Mouse (Mus musculus): ENCODE measurements at regions not wholly inside any gene's neighbourhood (a gene's known extent, or its start where the extent isn't known, plus 50 kb on each side); places are given as distances from the start of the nearest gene placed in this dataset.
A peak's percentile ranks its signal among the peaks of the same experiment; 100 is the strongest.

DNA sequence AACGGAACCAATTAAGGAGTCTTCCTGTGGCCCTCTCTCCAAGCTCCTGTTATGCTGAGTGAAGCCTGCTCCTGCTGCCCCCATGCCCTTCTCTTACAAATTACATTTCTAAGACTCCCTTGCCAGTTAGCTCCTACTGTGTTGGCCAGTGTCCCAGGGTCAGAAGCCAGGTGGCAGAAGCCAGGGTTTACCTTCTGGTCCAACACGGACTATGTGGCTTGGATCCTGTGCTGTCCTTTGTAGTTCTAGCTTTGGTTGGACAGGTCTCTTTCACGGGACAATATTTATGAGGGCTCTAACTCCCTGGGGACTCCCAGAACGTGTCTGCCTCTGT is 134.3 kb downstream of the Nufip1 start:
- no peak for DNase-seq (ENCODE audit: low spot score)

- DNase-seq (ENCODE audit: low spot score): no peak
These were observed 137.0 kb downstream of the Nufip1 start for GRCm38 (mm10) chr14:76247664-76248063.

DNA sequence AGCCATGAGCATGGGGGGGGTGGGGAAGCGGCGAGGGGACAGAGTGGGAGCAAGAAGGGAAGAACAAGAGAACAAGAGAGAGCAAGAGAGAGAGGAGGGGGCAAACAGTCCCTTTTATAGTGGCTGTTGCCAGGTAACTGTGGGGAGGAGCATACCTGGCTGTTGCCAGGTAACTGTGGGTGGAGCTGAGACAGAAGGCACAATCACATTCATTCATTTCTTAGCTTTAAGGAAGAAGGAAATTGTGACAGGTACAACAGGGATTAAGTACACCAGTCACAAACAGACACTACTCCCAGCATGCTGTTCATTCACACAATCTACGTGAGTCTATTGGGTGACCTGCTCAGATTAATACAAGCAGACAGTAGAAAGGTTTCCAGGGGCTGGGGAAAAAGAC is 143.2 kb downstream of the Nufip1 start:
- no peak for DNase-seq (ENCODE audit: low spot score)

DNA sequence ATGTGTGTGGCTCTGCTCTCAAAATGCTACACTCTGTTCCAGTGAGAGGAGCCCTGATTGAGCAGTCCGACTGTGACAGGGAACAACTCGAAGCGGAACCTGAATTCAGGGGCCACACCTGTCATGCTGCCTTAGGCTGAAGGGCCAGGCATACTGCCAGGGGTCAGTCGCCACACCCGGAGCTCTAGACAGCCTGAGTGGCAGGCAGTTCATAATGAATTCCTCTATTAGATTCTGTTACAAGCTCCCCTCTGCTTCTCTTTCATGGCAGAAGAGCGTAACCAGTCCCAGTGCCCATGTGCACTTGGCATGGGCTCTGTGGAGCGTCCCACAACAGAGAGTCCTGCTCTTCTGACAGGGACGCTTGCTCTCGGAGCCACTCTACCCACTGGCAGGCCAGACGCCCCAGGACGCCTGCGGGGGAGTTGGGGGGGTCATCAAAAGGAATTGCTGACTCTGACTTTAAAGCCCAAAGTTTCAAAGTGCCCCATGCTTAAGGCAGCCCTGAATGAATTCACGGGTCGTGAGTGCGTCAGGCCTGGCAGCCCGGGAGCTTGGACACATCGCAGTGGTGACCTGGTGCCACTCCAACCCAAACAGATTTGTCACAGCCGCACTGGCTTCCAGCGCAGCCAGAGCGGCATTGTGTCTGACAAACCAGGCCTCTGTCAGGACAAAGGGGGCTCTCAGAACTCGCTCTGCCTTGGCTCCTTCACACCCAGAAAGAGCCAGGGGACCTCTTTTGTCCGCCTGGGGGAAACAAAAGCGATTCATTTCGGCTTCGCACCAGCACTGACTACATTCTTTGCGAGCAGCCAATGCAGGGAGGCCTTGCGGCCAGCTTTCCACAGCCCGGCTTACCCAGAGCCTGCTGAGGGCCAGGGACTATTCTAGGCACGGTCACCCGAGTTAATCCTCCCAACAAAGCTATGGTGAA is 144.1 kb downstream of the Nufip1 start:
- peak; percentile 12 for DNase-seq (ENCODE audit: low spot score)

GRCm38 (mm10) chr14:76255971-76256370 is 145.3 kb downstream of the Nufip1 start:
- DNase-seq (ENCODE audit: low spot score): no peak

GRCm38 (mm10) chr14:76258626-76259025 is 147.9 kb downstream of the Nufip1 start:
- DNase-seq (ENCODE audit: low spot score): no peak

DNA sequence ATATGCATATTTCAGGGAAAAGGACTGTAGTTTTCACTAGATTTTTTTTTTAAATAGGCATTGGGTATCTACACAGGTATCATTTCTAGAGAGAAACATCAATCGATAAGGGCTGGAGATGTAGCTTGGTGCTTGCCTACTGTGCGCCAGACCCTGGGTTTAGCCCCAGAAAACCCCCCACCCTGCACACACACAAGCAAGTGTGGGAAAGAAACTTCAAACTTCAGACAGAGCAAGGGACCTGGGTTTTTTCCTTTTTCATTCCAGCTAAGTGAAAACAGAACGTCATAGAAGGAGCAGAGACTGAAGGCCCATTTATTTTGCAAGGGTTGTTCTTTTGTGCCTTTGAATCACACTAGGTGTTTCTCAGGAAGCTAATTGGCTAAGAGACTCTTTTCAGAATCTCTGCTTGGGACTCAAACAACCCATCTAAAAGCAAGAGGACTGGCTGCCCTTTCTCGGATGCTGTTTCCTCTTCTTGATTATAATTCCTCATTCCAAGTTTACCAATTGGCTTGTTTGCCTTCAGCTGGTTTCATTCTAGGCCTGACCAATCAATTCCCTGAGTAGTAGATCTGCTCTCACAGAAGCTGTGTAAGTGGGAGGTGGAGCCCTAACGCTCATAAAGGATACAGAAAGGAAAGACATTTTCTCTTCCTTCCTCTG is 150.1 kb downstream of the Nufip1 start:
- DNase-seq (ENCODE audit: low spot score): no peak

DNA sequence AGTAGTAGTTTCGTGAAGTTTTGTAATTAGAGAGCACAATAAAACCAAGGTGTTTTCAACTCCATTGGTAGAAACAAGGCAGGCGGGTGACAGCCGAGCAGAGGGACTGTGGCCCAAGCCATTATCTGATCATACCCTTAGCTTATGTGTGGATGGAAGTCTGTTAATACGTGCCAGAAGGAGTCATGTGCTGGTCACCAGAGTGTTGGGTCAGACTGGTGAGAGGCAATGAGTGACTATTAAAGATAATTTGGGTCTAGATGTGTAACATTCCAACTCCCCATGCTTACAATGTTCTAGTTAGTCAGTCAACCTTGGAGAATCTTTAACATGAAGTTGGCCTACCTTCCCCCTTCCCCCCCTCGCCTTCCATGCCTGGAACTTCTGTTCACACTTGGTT is 151.1 kb upstream of the Tsc22d1 start:
- DNase-seq (ENCODE audit: low spot score): no peak

DNA sequence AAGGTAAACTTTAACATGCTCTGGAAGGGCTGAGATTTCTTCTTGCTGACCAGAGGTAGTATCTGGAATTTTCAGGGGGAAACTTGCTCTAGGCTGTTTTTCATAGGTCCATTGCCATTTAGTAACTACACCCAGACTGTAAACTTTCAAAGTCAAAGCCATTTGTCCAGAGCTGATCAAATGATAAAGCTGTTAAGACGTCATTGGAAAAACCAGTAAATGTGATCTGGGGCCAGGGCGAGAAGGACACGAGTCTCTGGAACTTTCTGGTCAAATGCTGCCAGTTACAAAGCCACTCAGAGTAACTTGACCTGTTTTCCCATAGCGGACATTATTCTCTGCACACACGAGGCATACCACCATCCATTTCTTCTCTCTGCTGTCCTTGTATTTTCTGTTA is 148.9 kb upstream of the Tsc22d1 start:
- DNase-seq (ENCODE audit: low spot score): no peak

DNA sequence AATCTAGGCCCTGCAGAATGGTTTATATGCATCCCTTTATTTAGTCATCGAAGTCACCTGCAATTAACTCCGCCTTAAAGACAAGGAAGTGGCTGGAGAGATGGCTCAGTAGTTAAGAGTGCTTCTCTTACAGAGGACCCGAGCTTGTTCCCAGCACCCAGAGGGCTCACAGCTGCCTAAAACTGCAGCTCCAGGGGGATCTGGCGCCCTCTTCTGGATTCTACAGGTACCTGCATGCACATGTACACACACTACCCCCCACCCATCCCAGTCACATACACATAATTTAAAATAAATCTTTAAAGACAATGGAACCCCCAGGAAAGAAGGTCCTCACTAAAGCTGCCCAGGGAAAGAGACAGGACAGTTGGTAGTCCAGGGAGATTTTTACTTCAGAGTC is 148.5 kb upstream of the Tsc22d1 start:
- DNase-seq (ENCODE audit: low spot score): no peak

- no peak for DNase-seq (ENCODE audit: low spot score)
These were observed 147.7 kb upstream of the Tsc22d1 start for GRCm38 (mm10) chr14:76267091-76267490.

- no peak for DNase-seq (ENCODE audit: low spot score)
These were observed 143.6 kb upstream of the Tsc22d1 start for GRCm38 (mm10) chr14:76271190-76271589.

DNA sequence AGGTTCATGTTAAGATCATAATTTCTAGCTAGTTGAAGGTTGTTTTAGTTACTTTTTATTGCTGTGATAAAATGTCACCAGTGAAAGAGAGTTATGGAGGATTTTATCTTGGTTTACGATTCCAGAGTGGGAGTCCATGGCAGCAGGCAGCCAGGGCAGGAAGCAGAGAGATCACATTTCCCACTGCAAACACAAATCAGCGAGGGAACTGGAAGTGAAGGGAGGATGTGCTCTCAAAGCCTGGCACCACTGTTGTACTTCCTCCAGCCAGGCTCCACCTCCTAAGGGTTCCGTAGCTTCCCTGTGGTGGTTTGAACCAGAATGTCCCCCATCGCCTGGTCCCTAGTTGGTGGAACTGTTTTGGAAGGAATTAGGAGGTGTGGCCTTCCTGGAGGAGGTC is 141.9 kb upstream of the Tsc22d1 start:
- DNase-seq (ENCODE audit: low spot score): no peak

- no peak for DNase-seq (ENCODE audit: low spot score)
These were observed 138.1 kb upstream of the Tsc22d1 start for GRCm38 (mm10) chr14:76276655-76277054.

- no peak for DNase-seq (ENCODE audit: low spot score)
These were observed 135.9 kb upstream of the Tsc22d1 start for GRCm38 (mm10) chr14:76278751-76279450.

GRCm38 (mm10) chr14:76279561-76279960 is 135.2 kb upstream of the Tsc22d1 start:
- DNase-seq (ENCODE audit: low spot score): no peak

DNA sequence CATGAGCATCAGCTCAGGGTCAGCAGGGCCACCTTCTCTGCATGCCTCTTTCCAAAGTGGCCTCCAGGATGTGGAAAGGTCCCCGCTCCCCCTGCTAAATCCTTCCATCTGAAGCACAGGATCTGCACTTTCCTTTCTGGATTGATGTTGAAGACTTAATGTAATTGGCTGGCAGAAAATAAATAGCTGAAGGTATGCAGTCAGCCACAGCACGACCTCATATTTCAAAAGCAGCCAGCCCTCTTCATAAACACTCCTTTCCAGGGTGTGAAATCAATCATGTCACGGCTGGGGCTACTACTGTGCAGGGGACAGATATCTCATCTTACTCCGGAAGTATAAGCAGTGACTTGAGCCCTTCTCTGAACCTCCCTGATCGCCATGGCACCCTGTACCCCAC is 132.9 kb upstream of the Tsc22d1 start:
- DNase-seq (ENCODE audit: low spot score): no peak

DNA sequence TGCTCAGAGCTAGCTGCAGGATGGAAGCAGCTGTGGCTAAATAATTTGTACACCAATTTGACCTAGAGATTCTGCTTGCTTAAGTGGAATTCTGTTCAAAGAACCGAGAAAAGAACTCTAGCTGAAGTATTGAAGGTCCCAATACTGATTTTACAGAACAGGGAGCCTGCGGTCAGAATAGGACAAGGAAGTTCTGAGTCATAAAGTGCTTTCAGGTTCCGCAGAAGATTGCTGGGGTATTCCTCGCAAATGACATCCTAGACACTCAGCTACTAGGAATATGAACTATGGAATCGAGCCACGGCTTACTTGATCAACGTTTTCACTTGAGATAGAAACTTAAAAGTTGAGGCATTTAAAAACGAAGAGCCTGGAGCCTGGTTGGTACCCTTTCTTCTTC is 127.0 kb upstream of the Tsc22d1 start:
- DNase-seq (ENCODE audit: low spot score): no peak

- no peak for DNase-seq (ENCODE audit: low spot score)
These were observed 124.3 kb upstream of the Tsc22d1 start for GRCm38 (mm10) chr14:76290401-76291018.

DNA sequence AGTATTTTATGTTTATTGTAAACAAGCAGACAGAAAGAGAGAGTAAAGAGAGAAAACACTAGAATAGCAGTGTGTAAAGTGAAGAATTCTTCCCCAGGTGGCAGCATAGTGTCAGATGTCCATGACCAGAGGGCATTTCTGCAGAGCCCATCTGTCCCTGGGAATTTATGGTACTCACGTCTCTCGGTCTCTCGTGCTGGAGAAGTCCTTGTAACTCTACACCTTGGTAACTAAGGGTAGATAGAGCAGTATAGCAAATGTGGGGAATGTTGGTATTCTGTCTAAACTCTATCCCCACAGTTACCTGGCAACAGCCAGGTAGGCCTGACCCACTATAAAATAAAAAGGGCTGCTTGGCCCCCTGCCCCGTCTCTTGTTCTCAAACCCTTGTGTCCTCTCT is 122.5 kb upstream of the Tsc22d1 start:
- DNase-seq (ENCODE audit: low spot score): no peak

GRCm38 (mm10) chr14:76295411-76296169 is 119.2 kb upstream of the Tsc22d1 start:
- DNase-seq (ENCODE audit: low spot score): peak; percentile 13

- no peak for DNase-seq (ENCODE audit: low spot score)
These were observed 116.9 kb upstream of the Tsc22d1 start for GRCm38 (mm10) chr14:76297864-76298263.
